8 mouse cellular contexts compared by ENCODE assay signal in genomic region chr4:46527558-46527926, GRCm38 (mm10). TPM values are rescaled to one million over a fixed set of nuclear protein-coding genes. Genes with fewer than 3 reads are reported as not detected.
A peak's percentile ranks its signal among the peaks of the same experiment; 100 is the strongest.
DNase-seq lines count a peak whose midpoint lies in the region; ATAC-seq and TF ChIP-seq lines count a peak whose summit lies in the region.

No protein-coding gene starts in this region.

- H3K4me3 ChIP-seq in heart, adult 2 months, result no peak overlapping the region
- peak overlapping the region; percentile 34 for H3K4me3 ChIP-seq in embryonic facial prominence, embryonic 15.5 days (replicated peaks)
- H3K4me3 ChIP-seq in intestine, embryonic 15.5 days (replicated peaks), result peak overlapping the region; percentile 32
- H3K4me3 ChIP-seq in midbrain, embryonic 10.5 days, result peak overlapping the region; percentile 45

- no peaks in the 10 kb centered on the region for H3K79me2 ChIP-seq in heart, adult 2 months (replicated peaks; ENCODE audit: control insufficient read depth, insufficient read depth, low read length)

- H3K36me3 ChIP-seq in heart, adult 2 months (ENCODE audit: control insufficient read depth, insufficient read depth, low read length), result no peaks in the 10 kb centered on the region
- no peaks in the 10 kb centered on the region for H3K36me3 ChIP-seq in embryonic facial prominence, embryonic 15.5 days
- no peaks in the 10 kb centered on the region for H3K36me3 ChIP-seq in intestine, embryonic 15.5 days
- no peaks in the 10 kb centered on the region for H3K36me3 ChIP-seq in midbrain, embryonic 10.5 days

- peak overlapping the region; percentile 57 for H3K4me2 ChIP-seq in embryonic facial prominence, embryonic 15.5 days (replicated peaks)
- peak overlapping the region; percentile 69 for H3K4me2 ChIP-seq in intestine, embryonic 15.5 days (replicated peaks)

- H3K27ac ChIP-seq in heart, adult 2 months, result no peak overlapping the region
- no peak overlapping the region for H3K27ac ChIP-seq in embryonic facial prominence, embryonic 15.5 days (replicated peaks)
- peak overlapping the region; percentile 22; the same call in 1 of the 2 replicates for H3K27ac ChIP-seq in intestine, embryonic 15.5 days
- H3K27ac ChIP-seq in midbrain, embryonic 10.5 days (replicated peaks), result peak overlapping the region; percentile 64

- intact Hi-C loops in heart, adult 2 months (cut with DNase I), result no loop called here
- intact Hi-C loops in heart, postnatal 36 days (cut with DNase I), result no loop called here

- no peak for TF ChIP-seq CTCF in heart, adult 2 months (IDR thresholded peaks at IDR 0.05)

- DNase-seq in heart, adult 2 months, result peak in 1 of 2 experiments; percentile 33
- DNase-seq in heart, postnatal 36 days, result no peak
- no peak for DNase-seq in midbrain, embryonic 10.5 days (ENCODE audit: low spot score)
- no peak for DNase-seq in thymus, postnatal 36 days
- no peak for DNase-seq in urinary bladder, postnatal 25 days (ENCODE audit: low spot score)
- no peak for DNase-seq in frontal cortex, postnatal 10 days (ENCODE audit: low spot score in 2 of 2)

- peak overlapping the region; percentile 53 for H3K9ac ChIP-seq in heart, adult 2 months (ENCODE audit: low read depth, low read length)
- no peak overlapping the region for H3K9ac ChIP-seq in embryonic facial prominence, embryonic 15.5 days
- H3K9ac ChIP-seq in intestine, embryonic 15.5 days, result peak overlapping the region; percentile 50

- H3K4me1 ChIP-seq in heart, adult 2 months (ENCODE audit: control insufficient read depth, insufficient read depth, low read length), result no peaks in the 10 kb centered on the region
- H3K4me1 ChIP-seq in embryonic facial prominence, embryonic 15.5 days, result peaks cover 6% of the 10 kb centered on the region; the same call in 1 of the 2 replicates
- peaks cover 5% of the 10 kb centered on the region; the same call in 1 of the 2 replicates for H3K4me1 ChIP-seq in intestine, embryonic 15.5 days (replicated peaks)
- peaks cover 8% of the 10 kb centered on the region for H3K4me1 ChIP-seq in midbrain, embryonic 10.5 days

- no peaks in the 10 kb centered on the region for H3K9me3 ChIP-seq in embryonic facial prominence, embryonic 15.5 days (replicated peaks)
- H3K9me3 ChIP-seq in intestine, embryonic 15.5 days, result no peaks in the 10 kb centered on the region
- H3K9me3 ChIP-seq in midbrain, embryonic 10.5 days (replicated peaks), result no peaks in the 10 kb centered on the region

- TF ChIP-seq EP300 in heart, adult 2 months (IDR thresholded peaks at IDR 0.05; ENCODE audit: insufficient read depth, low read depth, low read length), result no peak

- WGBS in heart, adult 2 months, result 3% methylated on average over 7 of the region's 7 CpGs
- WGBS in embryonic facial prominence, embryonic 15.5 days, result 6% methylated on average over 6 of the region's 7 CpGs
- WGBS in intestine, embryonic 15.5 days, result 7% methylated on average over 6 of the region's 7 CpGs
- WGBS in midbrain, embryonic 10.5 days, result 11% methylated on average over 7 of the region's 7 CpGs

- H3K27me3 ChIP-seq in heart, adult 2 months (ENCODE audit: control insufficient read depth, insufficient read depth, low read length), result no peaks in the 10 kb centered on the region
- no peaks in the 10 kb centered on the region for H3K27me3 ChIP-seq in embryonic facial prominence, embryonic 15.5 days
- H3K27me3 ChIP-seq in intestine, embryonic 15.5 days (replicated peaks), result no peaks in the 10 kb centered on the region
- peaks cover 29% of the 10 kb centered on the region for H3K27me3 ChIP-seq in midbrain, embryonic 10.5 days (ENCODE audit: low read depth, poor library complexity, severe bottlenecking)

- TF ChIP-seq POLR2A in heart, adult 2 months (IDR thresholded peaks at IDR 0.05; ENCODE audit: insufficient read depth, low read depth, low read length), result peak; percentile 47; the same call in 1 of the 2 replicates

- 0 out of 2 replicates have a peak, but pooled peaks have one; percentile 41 for ATAC-seq in embryonic facial prominence, embryonic 15.5 days (ENCODE audit: insufficient number of reproducible peaks, low FRiP score, low TSS enrichment, low read depth)
- peak; percentile 82 for ATAC-seq in intestine, embryonic 15.5 days

RNA-seq across cellular contexts. Expression of gene Trim14, which starts 8.4 kb away (rescaled TPM):
- total RNA-seq in heart, adult 2 months (2021), result 1 to 10 TPM; 2.5 to 2.9 TPM
- polyA plus RNA-seq in heart, adult 2 months (2012; rRNA removed), result 1.5 and 2.1 TPM in 2 replicates
- total RNA-seq in heart, postnatal 36 days (2021), result 1 to 10 TPM; 3.1 to 4.1 TPM
- 2.3 and 2.6 TPM in 2 replicates for polyA plus RNA-seq in embryonic facial prominence, embryonic 15.5 days (2015; fragmentation: Nextera tagmentation; extraction: Ambion mirVana)
- 11.4 and 12.6 TPM in 2 replicates for polyA plus RNA-seq in intestine, embryonic 15.5 days (2015; fragmentation: Nextera tagmentation; extraction: Ambion mirVana)
- polyA plus RNA-seq in midbrain, embryonic 10.5 days (2016; fragmentation: Nextera tagmentation; extraction: Ambion mirVana), result 0.62 and 0.63 TPM in 2 replicates

RNA-seq across cellular contexts. Expression of gene Nans, which starts 38.5 kb away (rescaled TPM):
- 10 to 100 TPM; 11.3 to 16.4 TPM for total RNA-seq in heart, adult 2 months (2021)
- polyA plus RNA-seq in heart, adult 2 months (2012; rRNA removed), result 12.0 and 17.3 TPM in 2 replicates
- total RNA-seq in heart, postnatal 36 days (2021), result 10 to 100 TPM; 15.4 to 17.0 TPM
- 79.8 and 85.1 TPM in 2 replicates for polyA plus RNA-seq in embryonic facial prominence, embryonic 15.5 days (2015; fragmentation: Nextera tagmentation; extraction: Ambion mirVana)
- 102 and 113 TPM in 2 replicates for polyA plus RNA-seq in intestine, embryonic 15.5 days (2015; fragmentation: Nextera tagmentation; extraction: Ambion mirVana)
- 77.1 and 80.6 TPM in 2 replicates for polyA plus RNA-seq in midbrain, embryonic 10.5 days (2016; fragmentation: Nextera tagmentation; extraction: Ambion mirVana)

Comparison
In these comparisons a context has a peak if more than half of its experiments do, and no peak if none do; other contexts are left out.
1. H3K27ac ChIP-seq: peak in intestine, embryonic 15.5 days (single experiment) and midbrain, embryonic 10.5 days (single experiment); none in heart, adult 2 months (single experiment) and embryonic facial prominence, embryonic 15.5 days (single experiment).